ENCODE assay signal across 20 mouse cellular contexts in the genomic region with DNA sequence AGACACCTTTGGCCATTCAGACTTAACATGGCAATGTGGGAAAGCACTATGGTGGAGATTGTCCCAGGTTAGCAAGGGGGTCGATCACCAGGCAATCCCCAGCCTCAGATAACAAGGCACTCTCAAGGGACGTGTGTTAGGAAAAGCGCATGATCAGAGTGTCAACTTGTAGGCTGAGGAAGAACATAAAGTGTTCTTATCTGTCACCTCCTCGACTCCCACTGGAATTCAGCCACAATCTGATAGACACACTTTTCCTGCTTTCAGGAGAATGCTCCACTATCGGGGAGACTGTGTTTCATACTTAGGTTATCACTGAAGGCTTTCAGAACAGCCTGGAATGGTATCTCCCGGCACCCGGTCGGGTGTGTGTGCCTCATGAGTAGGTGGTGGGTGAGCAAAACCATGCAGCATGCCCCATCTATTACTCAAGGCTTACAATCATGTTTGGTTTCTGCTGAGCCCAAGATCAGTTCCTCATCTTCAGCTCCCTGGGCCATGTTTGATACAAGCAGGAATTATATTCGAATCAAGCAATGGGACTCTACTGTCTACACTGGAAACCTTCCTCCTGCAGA.
"Had no signal": no experiment of that assay in that cellular context is flagged by ENCODE, and none has a peak within 500 bp of the region (broad histone marks: within the 10 kb centered on the region; RNA-seq: fewer than 3 reads in every experiment).

No protein-coding gene starts in this region.

- H3K36me3 ChIP-seq: limb, embryonic 12.5 days; limb, embryonic 15.5 days; midbrain, embryonic 10.5 days; neural tube, embryonic 12.5 days; neural tube, embryonic 15.5 days had no signal

- H3K4me2 ChIP-seq: limb, embryonic 12.5 days; limb, embryonic 15.5 days; liver, embryonic 11.5 days; neural tube, embryonic 12.5 days; neural tube, embryonic 15.5 days had no signal

- H3K9me3 ChIP-seq: limb, embryonic 12.5 days; limb, embryonic 15.5 days; megakaryocyte, embryonic 14.5 days; midbrain, embryonic 10.5 days; neural tube, embryonic 12.5 days; neural tube, embryonic 15.5 days had no signal

- ATAC-seq: liver, postnatal 0 days had no signal

- DNase-seq: kidney, postnatal 14 days; kidney, postnatal 4 days; left cerebral cortex, postnatal 4 days; liver, postnatal 0 days; midbrain, embryonic 14.5 days; right cerebral cortex, adult 18-20 months; right cerebral cortex, postnatal 14 days; right cerebral cortex, postnatal 4 days; thymus, adult 2 months; thymus, postnatal 14 days; thymus, postnatal 4 days had no signal

- H3K27ac ChIP-seq: limb, embryonic 12.5 days; limb, embryonic 15.5 days; liver, embryonic 14.5 days; midbrain, embryonic 10.5 days; neural tube, embryonic 12.5 days; neural tube, embryonic 15.5 days; stomach, postnatal 0 days had no signal

- H3K4me3 ChIP-seq: limb, embryonic 12.5 days; limb, embryonic 15.5 days; megakaryocyte, embryonic 14.5 days; midbrain, embryonic 10.5 days; neural tube, embryonic 12.5 days; neural tube, embryonic 15.5 days had no signal

- H3K9ac ChIP-seq: limb, embryonic 12.5 days; limb, embryonic 15.5 days; liver, embryonic 14.5 days; liver, postnatal 0 days; neural tube, embryonic 12.5 days; neural tube, embryonic 15.5 days had no signal

- H3K27me3 ChIP-seq: limb, embryonic 12.5 days; limb, embryonic 15.5 days; neural tube, embryonic 12.5 days; neural tube, embryonic 15.5 days had no signal
